Comparison of ENCODE assay signal across 9 mouse cellular contexts in the genomic region with DNA sequence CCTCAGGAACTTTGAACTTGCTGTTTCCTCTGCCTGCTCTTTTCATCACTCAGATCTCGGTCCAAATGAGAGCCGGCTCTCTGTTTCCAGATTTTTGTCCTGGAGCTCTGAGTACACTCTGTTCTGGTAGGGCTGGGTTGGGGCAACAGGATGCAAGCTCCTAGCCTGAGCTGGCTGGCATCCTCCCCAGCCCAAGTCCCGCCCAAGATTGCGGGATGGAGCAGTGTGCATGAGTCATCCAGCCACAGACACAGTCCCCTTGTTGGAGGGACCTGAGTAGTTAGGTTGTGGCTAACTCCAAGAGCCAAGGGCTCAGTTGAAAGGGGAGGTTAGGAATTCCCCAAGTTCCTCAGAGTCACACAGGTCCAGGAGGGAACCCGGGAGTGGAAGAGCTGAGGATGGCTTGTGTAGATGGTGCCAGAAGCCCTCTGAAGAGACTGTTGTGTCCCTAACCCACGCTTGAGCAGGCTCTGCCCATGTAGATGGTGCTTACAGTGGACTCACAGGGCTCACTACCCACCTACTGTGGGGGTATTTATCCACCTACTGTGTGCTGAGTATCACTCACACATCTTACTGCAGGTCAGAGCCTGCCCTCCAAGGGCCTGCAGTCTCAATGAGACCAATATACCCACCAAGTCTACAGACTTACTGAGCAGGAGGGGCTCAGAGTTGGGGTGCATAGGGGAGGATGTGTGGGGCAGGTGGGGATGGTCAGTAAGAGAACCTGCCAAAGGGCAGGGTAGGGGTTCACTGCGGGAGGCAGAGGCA. TPM values are rescaled to one million over a fixed set of nuclear protein-coding genes. Genes with fewer than 3 reads are reported as not detected.
DNase-seq lines count a peak whose midpoint lies in the region; ATAC-seq and TF ChIP-seq lines count a peak whose summit lies in the region.
"Had no signal": no experiment of that assay in that cellular context is flagged by ENCODE, and none has a peak within 500 bp of the region (broad histone marks: within the 10 kb centered on the region; RNA-seq: fewer than 3 reads in every experiment).

No protein-coding gene starts in this region.

- WGBS in hindbrain, embryonic 16.5 days = 86% methylated on average over 7 of the region's 7 CpGs

- POLR2A ChIA-PET in Patski (lab: Charles Lee) = interaction anchor here (0.7 to 2.1 kb wide), 7 partner anchors 9 to 86 kb away, joined by 3 to 8 read pairs (median 3); no protein-coding TSS in a partner anchor

- intact Hi-C loops in gastrocnemius, postnatal 36 days (cut with DNase I) = loop anchor here (5.0 kb wide), 1 partner anchor 38 kb away; no protein-coding TSS in a partner anchor

- TF ChIP-seq CTCF in layer of hippocampus, adult 2 months (conservative IDR thresholded peaks at IDR 0.05) = no peak
- TF ChIP-seq CTCF in Patski (IDR thresholded peaks at IDR 0.05) = no peak

- peak; percentile 90 for ATAC-seq in Patski
- no peak for ATAC-seq in hindbrain, embryonic 16.5 days

- DNase-seq in layer of hippocampus, adult 2 months (ENCODE audit: low spot score in 2 of 2) = no peak
- DNase-seq in layer of hippocampus, postnatal 36 days = no peak
- peak; percentile 88 for DNase-seq in Patski (ENCODE audit: low read depth, low spot score)
- DNase-seq in gastrocnemius, postnatal 36 days = peak; percentile 61 to 87
- peak; percentile 87 for DNase-seq in lung, postnatal 10 days
- DNase-seq in spleen, postnatal 36 days (ENCODE audit: low spot score in 2 of 2) = no peak
- no peak for DNase-seq in cerebellum, adult 9-11 months

- no peaks in the 10 kb centered on the region for H3K9me3 ChIP-seq in hindbrain, embryonic 16.5 days (ENCODE audit: control insufficient read depth, low read length)

- H3K9ac ChIP-seq in hindbrain, embryonic 16.5 days (ENCODE audit: low read depth, low read length) = no peak overlapping the region

- in situ Hi-C loops in Patski (cut with MboI; ENCODE audit: low pct_unique_long_range_greater_than_20kb) = no loop called here

- no peaks in the 10 kb centered on the region for H3K36me3 ChIP-seq in hindbrain, embryonic 16.5 days (ENCODE audit: control insufficient read depth, insufficient read depth, low read length)

- CTCF ChIA-PET in Patski (lab: Charles Lee) = interaction anchor here (0.9 to 1.4 kb wide), 3 partner anchors 66 to 86 kb away, joined by 3 to 4 read pairs (median 3); no protein-coding TSS in a partner anchor

- no peak overlapping the region for H3K4me3 ChIP-seq in layer of hippocampus, adult 2 months
- no peak overlapping the region for H3K4me3 ChIP-seq in hindbrain, embryonic 16.5 days (ENCODE audit: low read length)

- H3K27me3 ChIP-seq in Patski = no peaks in the 10 kb centered on the region
- no peaks in the 10 kb centered on the region for H3K27me3 ChIP-seq in hindbrain, embryonic 16.5 days (replicated peaks; ENCODE audit: control insufficient read depth, insufficient read depth, low read length)

- no peak overlapping the region for H3K4me2 ChIP-seq in hindbrain, embryonic 16.5 days (ENCODE audit: low read length)

- peak overlapping the region; percentile 52 for H3K27ac ChIP-seq in layer of hippocampus, adult 2 months
- no peak overlapping the region for H3K27ac ChIP-seq in hindbrain, embryonic 16.5 days (ENCODE audit: low read depth, low read length)
- H3K27ac ChIP-seq: kidney, postnatal 0 days had no signal

- H3K4me1 ChIP-seq in hindbrain, embryonic 16.5 days (ENCODE audit: control insufficient read depth, insufficient read depth, low read depth, low read length) = no peaks in the 10 kb centered on the region

RNA-seq across cellular contexts. Expression of a gene that starts 17.0 kb away (rescaled TPM):
- total RNA-seq in layer of hippocampus, adult 2 months (2021) = 10 to 100 TPM; 39.2 to 42.1 TPM
- total RNA-seq in layer of hippocampus, postnatal 36 days (2021) = 10 to 100 TPM; 36.0 to 36.5 TPM
- polyA plus RNA-seq in Patski (2021) = 31.6 TPM
- 1 to 10 TPM; 3.6 to 4.4 TPM for total RNA-seq in gastrocnemius, postnatal 36 days (2021)
- polyA plus RNA-seq in hindbrain, embryonic 16.5 days (2015; fragmentation: Nextera tagmentation; extraction: Ambion mirVana) = 1.1 TPM in 2 replicates

Comparison
In these comparisons a context has a peak if more than half of its experiments do, and no peak if none do; other contexts are left out.
1. DNase-seq: peak in Patski (single experiment), gastrocnemius, postnatal 36 days (2 of 2) and lung, postnatal 10 days (single experiment); none in layer of hippocampus, adult 2 months (0 of 2), layer of hippocampus, postnatal 36 days (0 of 2), spleen, postnatal 36 days (0 of 2) and cerebellum, adult 9-11 months (single experiment).
2. RNA of a gene that starts 17.0 kb away (total RNA-seq): 39.2 to 42.1 TPM in layer of hippocampus, adult 2 months and 36.0 to 36.5 TPM in layer of hippocampus, postnatal 36 days; 3.6 to 4.4 TPM in gastrocnemius, postnatal 36 days; every median in the first group is over 4 times any median in the second.